Mouse (Mus musculus) neural tube, embryonic 13.5 days (tissue): ENCODE measurements around the gene Nufip2. TPM values are rescaled to one million over a fixed set of nuclear protein-coding genes. Genes with fewer than 3 reads are reported as not detected.
A peak's percentile ranks its signal among the peaks of the same experiment; 100 is the strongest.
"Not testable (repeated sequence)": the region's sequence is repeated elsewhere in the genome, so short reads cannot be mapped to it uniquely, and the experiment has no call there.

ENCODE experiments used
- ATAC-seq: fragments of 200-750 bp; cut with Nextera tagmentation; 2 replicates; pipeline ENCODE4 v1.8.0; 2017; ENCODE audit warnings: low read depth, mild to moderate bottlenecking, moderate TSS enrichment, moderate library complexity
- H3K27ac ChIP-seq: fragments of 300-500 bp; sonication (generic); replicated peaks from 2 replicates; pipeline ENCODE4 v1.5.1; 2015; ENCODE audit warnings: moderate library complexity, mild to moderate bottlenecking, inconsistent platforms
- H3K27me3 ChIP-seq: fragments of 300-500 bp; sonication (generic); 2 replicates; pipeline ENCODE4 v1.6.1; 2015; ENCODE audit warnings: mild to moderate bottlenecking, inconsistent platforms
- H3K36me3 ChIP-seq: fragments of 300-500 bp; sonication (generic); 2 replicates; pipeline ENCODE4 v1.6.1; 2015; ENCODE audit warnings: mild to moderate bottlenecking, inconsistent platforms
- H3K4me1 ChIP-seq: fragments of 300-500 bp; sonication (generic); replicated peaks from 2 replicates; pipeline ENCODE4 v1.6.1; 2015; ENCODE audit warnings: inconsistent platforms
- H3K4me2 ChIP-seq: fragments of 300-500 bp; sonication (generic); 2 replicates; pipeline ENCODE4 v1.6.1; 2015; ENCODE audit warnings: inconsistent platforms, mild to moderate bottlenecking, moderate library complexity
- H3K4me3 ChIP-seq: fragments of 300-500 bp; sonication (generic); 2 replicates; pipeline ENCODE4 v1.5.1; 2015; ENCODE audit warnings: mild to moderate bottlenecking, inconsistent platforms
- H3K9ac ChIP-seq: fragments of 300-500 bp; sonication (generic); 2 replicates; pipeline ENCODE4 v1.6.1; 2015; ENCODE audit warnings: moderate library complexity, mild to moderate bottlenecking, inconsistent platforms
- H3K9me3 ChIP-seq: fragments of 300-500 bp; sonication (generic); 2 replicates; pipeline ENCODE4 v1.6.1; 2016; ENCODE audit warnings: inconsistent platforms
- WGBS: fragments of 180-500 bp; shearing (Covaris S2); methylation state at CpG from one replicate; pipeline ENCODE4 v1.1.7; 2015; 5-methylcytosine and 5-hydroxymethylcytosine counted together
- polyA plus RNA-seq: library from polyadenylated mRNA; unstranded; fragments of >200 nt; fragmentation: Nextera tagmentation; extraction: Ambion mirVana; gene quantifications from 2 replicates; pipeline ENCODE4 v1.2.1, GENCODE M21; 2015

The Nufip2 gene
- polyA plus RNA-seq = 3.9 and 4.0 TPM in 2 replicates

GRCm38 (mm10) chr11:77685383-77686265, at the start of gene Nufip2:
Gene Nufip2 (plus strand): TSS chr11:77686155.
- WGBS = 0% methylated on average over 38 of the region's 38 CpGs
- Histone ChIP-seq H3K4me1 (peaks cover 18% of the 10 kb centered on the region), H3K36me3 (0 out of 2 replicates have a peak, but pooled peaks cover under 1% of the 10 kb centered on the region), H3K9ac (peak within 1 kb of the TSS; percentile 98), H3K4me2 (peak within 1 kb of the TSS; percentile 75), H3K27me3 (no peaks in the 10 kb centered on the region), H3K9me3 (no peaks in the 10 kb centered on the region), H3K4me3 (peak within 1 kb of the TSS; percentile 99), H3K27ac (peak within 1 kb of the TSS; percentile 98)
- ATAC-seq = peak; percentile 98

- ATAC-seq = no peak
- H3K4me1 ChIP-seq = no peaks in the 10 kb centered on the region
Measured at GRCm38 (mm10) chr11:77641390-77641789, 44.6 kb upstream of the Nufip2 start.

GRCm38 (mm10) chr11:77645481-77645880, 40.5 kb upstream of the Nufip2 start:
- Histone ChIP-seq H3K4me2 (no peak overlapping the region), H3K9me3 (no peaks in the 10 kb centered on the region)
- no peak for ATAC-seq

More at GRCm38 (mm10) chr11:77641390-77641789, 44.6 kb upstream of the Nufip2 start:
- Histone ChIP-seq H3K36me3 (no peaks in the 10 kb centered on the region), H3K4me3 (no peak overlapping the region), H3K9me3 (no peaks in the 10 kb centered on the region), H3K4me2 (no peak overlapping the region), H3K27me3 (no peaks in the 10 kb centered on the region), H3K27ac (no peak overlapping the region), H3K9ac (no peak overlapping the region)
- 87% methylated on average over 9 of the region's 9 CpGs for WGBS

GRCm38 (mm10) chr11:77648878-77649277, 37.1 kb upstream of the Nufip2 start:
- no peaks in the 10 kb centered on the region for H3K27me3 ChIP-seq
- H3K9ac ChIP-seq = no peak overlapping the region
- no peak overlapping the region for H3K4me2 ChIP-seq
- whole genome bisulfite sequencing = 78% methylated on average over 7 of the region's 7 CpGs
- no peak overlapping the region for H3K27ac ChIP-seq
- no peaks in the 10 kb centered on the region for H3K4me1 ChIP-seq
- H3K9me3 ChIP-seq = no peaks in the 10 kb centered on the region
- H3K36me3 ChIP-seq = no peaks in the 10 kb centered on the region
- H3K4me3 ChIP-seq = no peak overlapping the region
- no peak for ATAC-seq

More at GRCm38 (mm10) chr11:77645481-77645880, 40.5 kb upstream of the Nufip2 start:
- Histone ChIP-seq H3K27ac (no peak overlapping the region), H3K36me3 (no peaks in the 10 kb centered on the region), H3K9ac (no peak overlapping the region), H3K4me3 (no peak overlapping the region), H3K27me3 (no peaks in the 10 kb centered on the region), H3K4me1 (no peaks in the 10 kb centered on the region)
- WGBS = 84% methylated on average over 4 of the region's 4 CpGs

GRCm38 (mm10) chr11:77652484-77652883, 33.5 kb upstream of the Nufip2 start:
- H3K9me3 ChIP-seq = no peaks in the 10 kb centered on the region
- no peaks in the 10 kb centered on the region for H3K4me1 ChIP-seq
- WGBS = 63% methylated on average over 6 of the region's 6 CpGs
- no peak overlapping the region for H3K4me2 ChIP-seq
- no peaks in the 10 kb centered on the region for H3K27me3 ChIP-seq
- no peak for ATAC-seq
- no peak overlapping the region for H3K4me3 ChIP-seq
- H3K27ac ChIP-seq = no peak overlapping the region
- H3K9ac ChIP-seq = no peak overlapping the region
- no peaks in the 10 kb centered on the region for H3K36me3 ChIP-seq

- WGBS = 95% methylated on average over 4 of the region's 4 CpGs
- not testable (repeated sequence) for H3K36me3 ChIP-seq, H3K27me3 ChIP-seq, H3K27ac ChIP-seq, H3K9ac ChIP-seq, H3K9me3 ChIP-seq, H3K4me1 ChIP-seq, ATAC-seq, H3K4me3 ChIP-seq, H3K4me2 ChIP-seq
Measured at GRCm38 (mm10) chr11:77653406-77654190, 32.4 kb upstream of the Nufip2 start.

GRCm38 (mm10) chr11:77659986-77660385, 26.0 kb upstream of the Nufip2 start:
- no peaks in the 10 kb centered on the region for H3K9me3 ChIP-seq
- 65% methylated on average over 4 of the region's 4 CpGs for WGBS
- no peaks in the 10 kb centered on the region for H3K4me1 ChIP-seq
- no peaks in the 10 kb centered on the region for H3K36me3 ChIP-seq
- no peak overlapping the region for H3K4me2 ChIP-seq
- H3K27me3 ChIP-seq = no peaks in the 10 kb centered on the region
- H3K27ac ChIP-seq = no peak overlapping the region
- H3K4me3 ChIP-seq = no peak overlapping the region
- H3K9ac ChIP-seq = no peak overlapping the region
- no peak for ATAC-seq

GRCm38 (mm10) chr11:77663639-77664038, 22.3 kb upstream of the Nufip2 start:
- Histone ChIP-seq H3K27me3 (no peaks in the 10 kb centered on the region), H3K4me3 (no peak overlapping the region), H3K4me1 (no peaks in the 10 kb centered on the region), H3K27ac (no peak overlapping the region), H3K9me3 (no peaks in the 10 kb centered on the region), H3K36me3 (no peaks in the 10 kb centered on the region), H3K9ac (no peak overlapping the region), H3K4me2 (no peak overlapping the region)
- no peak for ATAC-seq
- 42% methylated on average over 6 of the region's 6 CpGs for WGBS

GRCm38 (mm10) chr11:77664046-77664445, 21.9 kb upstream of the Nufip2 start:
- 75% methylated on average over 8 of the region's 8 CpGs for WGBS
- no peak overlapping the region for H3K4me2 ChIP-seq
- no peak for ATAC-seq
- no peaks in the 10 kb centered on the region for H3K36me3 ChIP-seq
- H3K27me3 ChIP-seq = no peaks in the 10 kb centered on the region
- no peak overlapping the region for H3K9ac ChIP-seq
- no peaks in the 10 kb centered on the region for H3K9me3 ChIP-seq
- no peak overlapping the region for H3K27ac ChIP-seq
- H3K4me3 ChIP-seq = no peak overlapping the region
- H3K4me1 ChIP-seq = no peaks in the 10 kb centered on the region

- H3K4me3 ChIP-seq, H3K4me2 ChIP-seq, H3K9me3 ChIP-seq, ATAC-seq, H3K9ac ChIP-seq, H3K27me3 ChIP-seq, H3K4me1 ChIP-seq, H3K36me3 ChIP-seq, H3K27ac ChIP-seq: not testable (repeated sequence)
- 76% methylated on average over 5 of the region's 5 CpGs for WGBS
Measured at GRCm38 (mm10) chr11:77665384-77665783, 20.6 kb upstream of the Nufip2 start.

- H3K27me3 ChIP-seq, H3K36me3 ChIP-seq, H3K4me3 ChIP-seq, H3K4me1 ChIP-seq, ATAC-seq, H3K9me3 ChIP-seq, H3K27ac ChIP-seq, H3K4me2 ChIP-seq, H3K9ac ChIP-seq: not testable (repeated sequence)
- WGBS = 90% methylated on average over 8 of the region's 8 CpGs
Measured at GRCm38 (mm10) chr11:77666766-77667165, 19.2 kb upstream of the Nufip2 start.

- no peak overlapping the region for H3K27ac ChIP-seq
- no peak overlapping the region for H3K4me3 ChIP-seq
- no peak overlapping the region for H3K9ac ChIP-seq
- H3K36me3 ChIP-seq = no peaks in the 10 kb centered on the region
- H3K27me3 ChIP-seq = no peaks in the 10 kb centered on the region
- 94% methylated on average over 2 of the region's 2 CpGs for WGBS
- H3K4me2 ChIP-seq = no peak overlapping the region
- 0 out of 2 replicates have a peak, but pooled peaks cover 5% of the 10 kb centered on the region for H3K9me3 ChIP-seq
- H3K4me1 ChIP-seq = no peaks in the 10 kb centered on the region
- no peak for ATAC-seq
Measured at GRCm38 (mm10) chr11:77672746-77673145, 13.2 kb upstream of the Nufip2 start.
